Mouse (Mus musculus) ES-E14 (cell line): Measurements from ENCODE around the gene Asic2.

Experiments
- CHD2 ChIP-seq: IDR thresholded peaks from 2 replicates; pipeline ENCODE4 v1.6.1; 2014; ENCODE audit warnings: mild to moderate bottlenecking, low read depth, low read length, inconsistent platforms
- HCFC1 ChIP-seq: IDR thresholded peaks from 2 replicates; pipeline ENCODE4 v1.6.1; 2012; ENCODE audit warnings: low read length, inconsistent platforms, borderline replicate concordance; ENCODE audit not compliant: insufficient read depth
- MAFK ChIP-seq: IDR thresholded peaks from 2 replicates; pipeline ENCODE4 v1.6.1; 2014; ENCODE audit warnings: mild to moderate bottlenecking, low read depth, low read length, inconsistent platforms; ENCODE audit not compliant: insufficient read depth
- ZC3H11A ChIP-seq: IDR thresholded peaks from 2 replicates; pipeline ENCODE4 v1.6.1; 2012; ENCODE audit warnings: low read depth, mild to moderate bottlenecking, inconsistent platforms, low read length, borderline replicate concordance
- ZNF384 ChIP-seq: IDR thresholded peaks from 2 replicates; pipeline ENCODE4 v1.6.1; 2012; ENCODE audit warnings: low read depth, low read length, inconsistent platforms

- no peak for TF ChIP-seq ZNF384
- no peak for TF ChIP-seq CHD2
- no peak for TF ChIP-seq ZC3H11A
- TF ChIP-seq HCFC1: no peak
- no peak for TF ChIP-seq MAFK
Measured at GRCm38 (mm10) chr11:80906456-80906855, 1061.8 kb downstream of the Asic2 start.
